Mouse (Mus musculus) gastrocnemius, postnatal 10 days (tissue): ENCODE results near the gene Alox12. TPM values are rescaled to one million over a fixed set of nuclear protein-coding genes. Genes with fewer than 3 reads are reported as not detected.

Source experiments
- DNase-seq: peaks from one replicate; pipeline ENCODE4 v3.0.0; 2021; ENCODE audit warnings: mixed read lengths
- long read RNA-seq, 2 experiments: library from polyadenylated mRNA; stranded (forward); transcript quantifications; one replicate each; pipeline ENCODE4 v2.0.0; 2021
- total RNA-seq, 2 experiments: library from RNA; stranded (reverse); gene quantifications; 2 replicates each; pipeline ENCODE4 v1.2.3; 2021

The Alox12 gene
- 1 to 10 TPM in 1 of 2 experiments, under 1 TPM in 1; 0.94 to 1.7 TPM for total RNA-seq
- long read RNA-seq, experiment 1, partial matches to known transcripts, result 1 of 2 reads
- long read RNA-seq, experiment 1, other reads (novel, unspliced or antisense), result 1 of 2 reads
- long read RNA-seq, experiment 2, partial matches to known transcripts, result 1 of 1 reads
- long read RNA-seq, experiment 2, other reads (novel, unspliced or antisense), result 0 of 1 reads

- DNase-seq, result peak; percentile 35
These were observed at the start of gene Alox12 for GRCm38 (mm10) chr11:70254931-70255531. Gene Alox12 (minus strand): TSS chr11:70255353.

GRCm38 (mm10) chr11:70302293-70302692 is 47.1 kb upstream of the Alox12 start:
- no peak for DNase-seq

GRCm38 (mm10) chr11:70297836-70298454 is 42.8 kb upstream of the Alox12 start:
- DNase-seq, result no peak

- no peak for DNase-seq
These were observed 42.3 kb upstream of the Alox12 start for GRCm38 (mm10) chr11:70297405-70297804.

GRCm38 (mm10) chr11:70293881-70294280 is 38.7 kb upstream of the Alox12 start:
- DNase-seq, result no peak

GRCm38 (mm10) chr11:70291235-70291634 is 36.1 kb upstream of the Alox12 start:
- DNase-seq, result no peak

- peak; percentile 19 for DNase-seq
These were observed 34.1 kb upstream of the Alox12 start for GRCm38 (mm10) chr11:70289236-70289635.

- DNase-seq, result no peak
These were observed 32.9 kb upstream of the Alox12 start for GRCm38 (mm10) chr11:70288102-70288501.

GRCm38 (mm10) chr11:70285686-70286085 is 30.5 kb upstream of the Alox12 start:
- DNase-seq, result no peak

GRCm38 (mm10) chr11:70284757-70285156 is 29.6 kb upstream of the Alox12 start:
- no peak for DNase-seq

- DNase-seq, result no peak
These were observed 28.5 kb upstream of the Alox12 start for GRCm38 (mm10) chr11:70283666-70284065.

GRCm38 (mm10) chr11:70280441-70280840 is 25.3 kb upstream of the Alox12 start:
- DNase-seq, result no peak

- no peak for DNase-seq
These were observed 23.8 kb upstream of the Alox12 start for GRCm38 (mm10) chr11:70278961-70279360.

GRCm38 (mm10) chr11:70271641-70272040 is 16.5 kb upstream of the Alox12 start:
- no peak for DNase-seq

- peak; percentile 22 for DNase-seq
These were observed 11.3 kb upstream of the Alox12 start for GRCm38 (mm10) chr11:70266405-70266804.

GRCm38 (mm10) chr11:70265819-70266218 is 10.7 kb upstream of the Alox12 start:
- DNase-seq, result no peak

GRCm38 (mm10) chr11:70265252-70265651 is 10.1 kb upstream of the Alox12 start:
- no peak for DNase-seq

GRCm38 (mm10) chr11:70259035-70259434 is 3.9 kb upstream of the Alox12 start:
- DNase-seq, result no peak

- no peak for DNase-seq
These were observed 816 bp downstream of the Alox12 start for GRCm38 (mm10) chr11:70254337-70254736.

GRCm38 (mm10) chr11:70251853-70252252 is 3.3 kb downstream of the Alox12 start:
- DNase-seq, result no peak

GRCm38 (mm10) chr11:70250150-70250549 is 5.0 kb downstream of the Alox12 start:
- no peak for DNase-seq

- DNase-seq, result peak; percentile 72
These were observed 7.9 kb downstream of the Alox12 start for GRCm38 (mm10) chr11:70247136-70247845.

GRCm38 (mm10) chr11:70242591-70242990 is 12.6 kb downstream of the Alox12 start:
- DNase-seq, result no peak
